Mouse (Mus musculus) heart, adult 2 months (tissue): ENCODE measurements at regions not wholly inside any gene's neighbourhood (a gene's known extent, or its start where the extent isn't known, plus 50 kb on each side); places are given as distances from the start of the nearest gene placed in this dataset.

Source experiments
- DNase-seq, 2 experiments: peaks; one replicate each; pipeline ENCODE4 v3.0.0; 2021
- H3K27ac ChIP-seq: fragments of 200-600 bp; 2 replicates; pipeline ENCODE4 v1.8.1; 2022
- H3K27me3 ChIP-seq: fragments of 200-500 bp; 2 replicates; pipeline ENCODE4 v1.6.1; 2012; ENCODE audit warnings: mild to moderate bottlenecking, low read length, inconsistent platforms, mixed read lengths; ENCODE audit not compliant: control insufficient read depth, insufficient read depth
- H3K36me3 ChIP-seq: fragments of 200-500 bp; 2 replicates; pipeline ENCODE4 v1.6.1; 2012; ENCODE audit warnings: low read length, inconsistent platforms; ENCODE audit not compliant: control insufficient read depth, insufficient read depth
- H3K4me1 ChIP-seq: fragments of 200-500 bp; 2 replicates; pipeline ENCODE4 v1.6.1; 2011; ENCODE audit warnings: low read length; ENCODE audit not compliant: control insufficient read depth, insufficient read depth
- H3K4me3 ChIP-seq: fragments of 200-600 bp; 2 replicates; pipeline ENCODE4 v1.8.1; 2022
- H3K79me2 ChIP-seq: fragments of 200-500 bp; replicated peaks from 2 replicates; pipeline ENCODE4 v1.6.1; 2012; ENCODE audit warnings: mild to moderate bottlenecking, inconsistent platforms, low read length, moderate library complexity, mixed read lengths; ENCODE audit not compliant: control insufficient read depth, insufficient read depth
- H3K9ac ChIP-seq: fragments of 200-500 bp; 2 replicates; pipeline ENCODE4 v1.6.1; 2012; ENCODE audit warnings: low read depth, mild to moderate bottlenecking, control low read depth, inconsistent platforms, low read length, mixed read lengths
- CTCF ChIP-seq: fragments of 200-600 bp; IDR thresholded peaks from 2 replicates; pipeline ENCODE4 v1.8.1; 2022; ENCODE audit warnings: antibody characterized with exemption, mild to moderate bottlenecking, moderate library complexity
- EP300 ChIP-seq: fragments of 200-500 bp; IDR thresholded peaks from 2 replicates; pipeline ENCODE4 v1.6.1; 2011; ENCODE audit warnings: low read depth, low read length, control low read depth; ENCODE audit not compliant: insufficient read depth
- POLR2A ChIP-seq: fragments of 200-500 bp; IDR thresholded peaks from 2 replicates; pipeline ENCODE4 v1.6.1; 2011; ENCODE audit warnings: mild to moderate bottlenecking, low read depth, low read length, control low read depth; ENCODE audit not compliant: insufficient read depth
- WGBS: fragments of 180-500 bp; shearing (Covaris S2); methylation state at CpG from one replicate; pipeline ENCODE4 v1.1.7; 2018; 5-methylcytosine and 5-hydroxymethylcytosine counted together
- intact Hi-C: fragments of 180-260 bp; cut with DNase I; formaldehyde crosslinking; loops from one replicate; pipeline ENCODE4 v1.15.1; 2025

DNA sequence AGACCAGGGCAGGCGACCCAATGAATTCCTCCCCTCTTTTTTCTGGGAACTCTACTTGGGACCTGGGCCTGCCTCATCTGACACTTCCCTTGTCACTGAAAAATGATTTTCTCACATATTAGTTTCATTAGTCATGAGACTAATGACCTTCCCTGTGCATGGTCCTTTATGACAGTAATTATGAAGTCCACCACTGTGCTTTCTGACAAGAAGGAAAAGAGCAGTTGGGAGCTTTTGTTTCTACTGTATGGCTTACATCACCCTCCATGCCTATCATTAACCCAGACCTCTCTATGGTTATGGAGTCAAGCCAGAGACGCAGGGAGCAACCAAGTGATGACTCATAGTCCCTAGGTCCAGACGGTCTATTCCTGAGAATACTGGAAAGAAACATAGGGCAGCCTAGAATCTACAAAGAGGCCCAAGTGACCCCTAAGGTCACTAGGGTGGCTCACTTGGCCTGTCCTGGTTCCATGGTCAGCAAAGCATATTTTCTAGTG is 109.8 kb upstream of the Plxna4 start:
- Histone ChIP-seq H3K4me1 (no peaks in the 10 kb centered on the region), H3K27me3 (no peaks in the 10 kb centered on the region), H3K36me3 (no peaks in the 10 kb centered on the region), H3K79me2 (no peaks in the 10 kb centered on the region), H3K27ac (no peak overlapping the region), H3K4me3 (no peak overlapping the region), H3K9ac (no peak overlapping the region)
- WGBS, result 51% methylated on average over 3 of the region's 3 CpGs
- no peak for TF ChIP-seq POLR2A
- TF ChIP-seq EP300, result no peak
- no peak for TF ChIP-seq CTCF
- intact Hi-C loops, result no loop called here
- no peak for DNase-seq

DNA sequence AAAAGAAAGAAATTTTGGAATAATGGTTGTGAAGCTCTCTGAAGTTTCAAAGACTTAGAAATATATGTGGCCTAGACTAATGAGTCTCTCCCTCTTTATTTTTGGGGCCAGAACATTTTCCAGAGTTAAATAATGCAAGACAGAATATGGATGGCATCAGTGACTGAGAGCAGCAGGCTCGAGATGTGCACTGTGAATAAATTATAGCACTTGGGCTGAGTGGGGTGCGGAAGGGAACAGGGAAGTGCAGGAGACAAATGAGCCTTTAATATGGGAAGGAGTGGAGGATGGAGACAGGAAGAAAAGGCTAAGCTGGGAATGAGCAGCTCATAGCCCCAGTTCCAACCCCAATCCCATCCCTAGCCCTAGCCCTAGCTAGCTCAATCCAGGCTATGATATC is 108.0 kb upstream of the Plxna4 start:
- no peak overlapping the region for H3K4me3 ChIP-seq
- H3K27ac ChIP-seq, result no peak overlapping the region
- 81% methylated on average over 2 of the region's 2 CpGs for WGBS
- no peaks in the 10 kb centered on the region for H3K4me1 ChIP-seq
- no peaks in the 10 kb centered on the region for H3K36me3 ChIP-seq
- no peak for DNase-seq
- H3K79me2 ChIP-seq, result no peaks in the 10 kb centered on the region
- no peaks in the 10 kb centered on the region for H3K27me3 ChIP-seq
- H3K9ac ChIP-seq, result no peak overlapping the region
- intact Hi-C loops, result no loop called here
- no peak for TF ChIP-seq CTCF
- TF ChIP-seq POLR2A, result no peak
- no peak for TF ChIP-seq EP300

- Histone ChIP-seq H3K27me3 (no peaks in the 10 kb centered on the region), H3K36me3 (no peaks in the 10 kb centered on the region), H3K27ac (no peak overlapping the region), H3K4me3 (no peak overlapping the region), H3K4me1 (no peaks in the 10 kb centered on the region), H3K79me2 (no peaks in the 10 kb centered on the region), H3K9ac (no peak overlapping the region)
- no peak for DNase-seq
- intact Hi-C loops, result no loop called here
- no peak for TF ChIP-seq POLR2A
- TF ChIP-seq EP300, result no peak
- no peak for TF ChIP-seq CTCF
- WGBS, result 98% methylated on average over 6 of the region's 6 CpGs
These were observed 84.6 kb upstream of the Plxna4 start for GRCm38 (mm10) chr6:32672552-32672951.

DNA sequence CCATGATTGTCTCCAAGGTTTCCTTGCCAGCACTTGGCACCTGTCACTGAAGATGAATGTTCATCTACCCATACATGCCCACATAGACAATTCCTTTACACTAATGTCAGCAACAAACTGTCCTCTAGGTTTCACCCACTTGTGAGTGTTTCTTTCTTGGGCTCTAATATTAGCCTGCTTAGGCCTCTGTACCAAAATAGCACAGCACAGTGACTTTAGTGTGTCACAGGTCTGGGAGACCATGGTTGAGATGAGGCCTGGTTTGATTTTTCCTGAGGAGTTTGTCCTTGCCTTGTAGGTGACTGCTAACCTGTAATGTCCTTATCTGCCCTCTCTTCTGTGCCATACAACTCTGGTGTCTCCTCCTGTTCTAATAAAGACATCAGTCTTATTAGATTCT is 71.8 kb upstream of the Plxna4 start:
- no peaks in the 10 kb centered on the region for H3K27me3 ChIP-seq
- H3K79me2 ChIP-seq, result no peaks in the 10 kb centered on the region
- no peak overlapping the region for H3K4me3 ChIP-seq
- intact Hi-C loops, result no loop called here
- peak; percentile 10; the same call in 1 of the 2 replicates for TF ChIP-seq CTCF
- TF ChIP-seq POLR2A, result no peak
- peak in 1 of 2 experiments; percentile 27 for DNase-seq
- no peaks in the 10 kb centered on the region for H3K36me3 ChIP-seq
- H3K27ac ChIP-seq, result peak overlapping the region; percentile 72
- no peak overlapping the region for H3K9ac ChIP-seq
- H3K4me1 ChIP-seq, result no peaks in the 10 kb centered on the region; the same call in 1 of the 2 replicates

GRCm38 (mm10) chr6:32657378-32657777 is 69.4 kb upstream of the Plxna4 start:
- no peaks in the 10 kb centered on the region for H3K36me3 ChIP-seq
- H3K9ac ChIP-seq, result no peak overlapping the region
- no peak overlapping the region for H3K4me3 ChIP-seq
- intact Hi-C loops, result no loop called here
- no peaks in the 10 kb centered on the region for H3K79me2 ChIP-seq
- no peak for DNase-seq
- no peaks in the 10 kb centered on the region for H3K27me3 ChIP-seq
- no peaks in the 10 kb centered on the region; the same call in 1 of the 2 replicates for H3K4me1 ChIP-seq
- H3K27ac ChIP-seq, result no peak overlapping the region
- TF ChIP-seq CTCF, result no peak
- TF ChIP-seq POLR2A, result no peak
- no peak for TF ChIP-seq EP300

DNA sequence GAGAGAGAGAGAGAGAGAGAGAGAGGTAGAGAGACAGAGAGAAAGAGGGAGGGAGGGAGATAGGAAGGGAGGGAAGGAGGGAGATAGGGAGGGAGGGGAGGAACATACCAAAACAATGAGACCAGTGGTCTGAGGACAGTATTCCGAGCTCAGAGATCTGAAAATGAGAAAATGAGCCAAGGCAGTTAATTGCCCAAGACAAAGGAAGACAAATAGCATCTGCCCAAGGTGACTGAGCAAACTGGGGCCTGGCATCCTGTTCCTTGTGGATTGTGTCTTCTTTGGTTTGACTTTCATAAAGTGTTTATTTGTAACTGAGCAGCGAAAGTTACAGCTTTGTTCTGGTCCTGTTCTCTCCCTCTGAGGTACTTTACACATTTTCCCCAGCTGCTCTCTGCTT is 66.2 kb upstream of the Plxna4 start:
- intact Hi-C loops, result no loop called here
- WGBS, result 65% methylated on average over 2 of the region's 2 CpGs
- Histone ChIP-seq H3K79me2 (no peaks in the 10 kb centered on the region), H3K36me3 (no peaks in the 10 kb centered on the region), H3K4me1 (no peaks in the 10 kb centered on the region), H3K27ac (no peak overlapping the region), H3K9ac (no peak overlapping the region), H3K4me3 (no peak overlapping the region), H3K27me3 (no peaks in the 10 kb centered on the region)
- DNase-seq, result no peak
- TF ChIP-seq POLR2A (no peak), CTCF (no peak), EP300 (no peak)
